Mouse (Mus musculus) MEL (cell line): ENCODE results near the gene Arhgef7. TPM values are rescaled to one million over a fixed set of nuclear protein-coding genes. Genes with fewer than 3 reads are reported as not detected.

ENCODE experiments used
- DNase-seq: peaks from one replicate; pipeline ENCODE4 v3.0.0; 2011; ENCODE audit warnings: low read depth, low spot score
- H3K27ac ChIP-seq: 2 replicates; pipeline ENCODE4 v1.5.1; 2012; ENCODE audit warnings: low read depth, mild to moderate bottlenecking, control low read depth, low read length, moderate library complexity; ENCODE audit not compliant: control insufficient read depth
- H3K27me3 ChIP-seq, 2 experiments: fragments of 150-350 bp in 1 of 2; sonication (generic) in 1 of 2; 2 replicates each; pipeline ENCODE4 v1.6.1; 2012; ENCODE audit warnings: low read length in 2 of 2, mild to moderate bottlenecking in 2 of 2, improper control_type of control experiment in 1 of 2, moderate library complexity in 1 of 2; ENCODE audit not compliant: insufficient read depth in 2 of 2, control insufficient read depth in 1 of 2
- H3K36me3 ChIP-seq, 2 experiments: 2 replicates each; pipeline ENCODE4 v1.6.1; 2012 to 2014; ENCODE audit warnings: low read length in 2 of 2, improper control_type of control experiment in 1 of 2, inconsistent platforms in 1 of 2, mild to moderate bottlenecking in 1 of 2; ENCODE audit not compliant: insufficient read depth in 2 of 2, control insufficient read depth in 1 of 2
- H3K4me1 ChIP-seq, 2 experiments: fragments of 150-350 bp in 1 of 2; sonication (generic) in 1 of 2; 2 replicates each; pipeline ENCODE4 v1.6.1; 2012; ENCODE audit warnings: low read length in 2 of 2, improper control_type of control experiment in 1 of 2, mild to moderate bottlenecking in 1 of 2; ENCODE audit not compliant: insufficient read depth in 2 of 2, control insufficient read depth in 1 of 2
- H3K4me3 ChIP-seq, 2 experiments: fragments of 150-350 bp in 1 of 2; sonication (generic) in 1 of 2; 2 replicates each; pipeline ENCODE4 v1.5.1; 2012; ENCODE audit warnings: low read depth in 2 of 2, low read length in 2 of 2, mild to moderate bottlenecking in 2 of 2, moderate library complexity in 2 of 2, control low read depth in 1 of 2, improper control_type of control experiment in 1 of 2; ENCODE audit not compliant: control insufficient read depth in 1 of 2, insufficient read depth in 1 of 2
- H3K79me2 ChIP-seq: 2 replicates; pipeline ENCODE4 v1.6.1; 2012; ENCODE audit warnings: mild to moderate bottlenecking, low read length, moderate library complexity; ENCODE audit not compliant: control insufficient read depth, poor library complexity, insufficient read depth
- H3K9ac ChIP-seq: 2 replicates; pipeline ENCODE4 v1.6.1; 2012; ENCODE audit warnings: low read depth, mild to moderate bottlenecking, control low read depth, low read length, moderate library complexity; ENCODE audit not compliant: control insufficient read depth, poor library complexity, severe bottlenecking
- H3K9me3 ChIP-seq: fragments of 150-350 bp; sonication (generic); replicated peaks from 2 replicates; pipeline ENCODE4 v1.6.1; 2012; ENCODE audit warnings: mild to moderate bottlenecking, low read length, improper control_type of control experiment, moderate library complexity; ENCODE audit not compliant: insufficient read depth
- BHLHE40 ChIP-seq: IDR thresholded peaks from 2 replicates; pipeline ENCODE4 v1.6.1; 2012; ENCODE audit warnings: low read depth, mild to moderate bottlenecking, inconsistent platforms, low read length, improper control_type of control experiment, borderline replicate concordance
- CHD2 ChIP-seq: IDR thresholded peaks from 2 replicates; pipeline ENCODE4 v1.6.1; 2011; ENCODE audit warnings: low read length, improper control_type of control experiment
- E2F4 ChIP-seq: IDR thresholded peaks from 2 replicates; pipeline ENCODE4 v1.6.1; 2011; ENCODE audit warnings: low read depth, low read length, improper control_type of control experiment, borderline replicate concordance
- ELF1 ChIP-seq: IDR thresholded peaks from 2 replicates; pipeline ENCODE4 v1.6.1; 2014; ENCODE audit warnings: low read depth, mild to moderate bottlenecking, inconsistent platforms, low read length, improper control_type of control experiment, moderate library complexity
- EP300 ChIP-seq, 2 experiments: IDR thresholded peaks; 2 replicates each; pipeline ENCODE4 v1.6.1; 2011; ENCODE audit warnings: improper control_type of control experiment in 2 of 2, low read length in 2 of 2, low read depth in 1 of 2, mild to moderate bottlenecking in 1 of 2
- GABPA ChIP-seq: IDR thresholded peaks from 2 replicates; pipeline ENCODE4 v1.6.1; 2012; ENCODE audit warnings: low read depth, mild to moderate bottlenecking, inconsistent platforms, low read length, improper control_type of control experiment, moderate library complexity
- GATA1 ChIP-seq: IDR thresholded peaks from 2 replicates; pipeline ENCODE4 v1.6.1; 2011; ENCODE audit warnings: low read depth, low read length, improper control_type of control experiment
- JUND ChIP-seq: IDR thresholded peaks from 2 replicates; pipeline ENCODE4 v1.6.1; 2011; ENCODE audit warnings: low read depth, mild to moderate bottlenecking, improper control_type of control experiment, low read length
- KAT2A ChIP-seq: conservative IDR thresholded peaks from 2 replicates; pipeline ENCODE4 v1.6.1; 2012; ENCODE audit warnings: low read depth, low read length, improper control_type of control experiment, inconsistent platforms
- MAFK ChIP-seq: IDR thresholded peaks from 2 replicates; pipeline ENCODE4 v1.6.1; 2011; ENCODE audit warnings: low read depth, mild to moderate bottlenecking, low read length, improper control_type of control experiment, borderline replicate concordance
- MAX ChIP-seq: IDR thresholded peaks from 2 replicates; pipeline ENCODE4 v1.6.1; 2011; ENCODE audit warnings: low read length, improper control_type of control experiment
- MAZ ChIP-seq: IDR thresholded peaks from 2 replicates; pipeline ENCODE4 v1.6.1; 2012; ENCODE audit warnings: low read depth, mild to moderate bottlenecking, inconsistent platforms, low read length, improper control_type of control experiment
- MEF2A ChIP-seq: IDR thresholded peaks from 2 replicates; pipeline ENCODE4 v1.6.1; 2014; ENCODE audit warnings: low read depth, mild to moderate bottlenecking, inconsistent platforms, low read length, improper control_type of control experiment; ENCODE audit not compliant: poor library complexity, insufficient replicate concordance, severe bottlenecking; ENCODE audit errors: extremely low read depth
- MXI1 ChIP-seq: IDR thresholded peaks from 2 replicates; pipeline ENCODE4 v1.6.1; 2011; ENCODE audit warnings: mild to moderate bottlenecking, low read depth, low read length, improper control_type of control experiment
- POLR2A ChIP-seq, 2 experiments: IDR thresholded peaks; 2 replicates each; pipeline ENCODE4 v1.6.1; 2011 to 2012; ENCODE audit warnings: low read length in 2 of 2, mild to moderate bottlenecking in 2 of 2, control low read depth in 1 of 2, improper control_type of control experiment in 1 of 2, low read depth in 1 of 2, moderate library complexity in 1 of 2; ENCODE audit not compliant: control insufficient read depth in 1 of 2, insufficient read depth in 1 of 2, poor library complexity in 1 of 2
- POLR2AphosphoS2 ChIP-seq: IDR thresholded peaks from 2 replicates; pipeline ENCODE4 v1.6.1; 2011; ENCODE audit warnings: low read length, improper control_type of control experiment
- POLR2AphosphoS5 ChIP-seq: IDR thresholded peaks from 2 replicates; pipeline ENCODE4 v1.6.1; 2012; ENCODE audit warnings: low read depth, borderline replicate concordance, mild to moderate bottlenecking, inconsistent platforms, low read length, moderate library complexity, mixed read lengths
- RAD21 ChIP-seq: IDR thresholded peaks from 2 replicates; pipeline ENCODE4 v1.6.1; 2011; ENCODE audit warnings: mild to moderate bottlenecking, low read depth, low read length, improper control_type of control experiment
- SIN3A ChIP-seq: IDR thresholded peaks from 2 replicates; pipeline ENCODE4 v1.6.1; 2012; ENCODE audit warnings: low read length, improper control_type of control experiment, inconsistent platforms
- SMC3 ChIP-seq: IDR thresholded peaks from 2 replicates; pipeline ENCODE4 v1.6.1; 2011; ENCODE audit warnings: low read depth, low read length, improper control_type of control experiment
- TAL1 ChIP-seq: IDR thresholded peaks from 2 replicates; pipeline ENCODE4 v1.6.1; 2012; ENCODE audit warnings: mild to moderate bottlenecking, inconsistent platforms, low read length, moderate library complexity, mixed read lengths
- TBP ChIP-seq: IDR thresholded peaks from 2 replicates; pipeline ENCODE4 v1.8.0; 2011; ENCODE audit warnings: low read depth, low read length, improper control_type of control experiment
- TCF12 ChIP-seq: IDR thresholded peaks from 2 replicates; pipeline ENCODE4 v1.6.1; 2014; ENCODE audit warnings: low read depth, mild to moderate bottlenecking, inconsistent platforms, low read length, improper control_type of control experiment, moderate library complexity
- USF1 ChIP-seq: IDR thresholded peaks from 2 replicates; pipeline ENCODE4 v1.6.1; 2014; ENCODE audit warnings: low read depth, mild to moderate bottlenecking, inconsistent platforms, low read length, improper control_type of control experiment, moderate library complexity
- USF2 ChIP-seq, 2 experiments: IDR thresholded peaks; 2 replicates each; pipeline ENCODE4 v1.6.1; 2011 to 2012; ENCODE audit warnings: improper control_type of control experiment in 2 of 2, low read length in 2 of 2, borderline replicate concordance in 1 of 2, inconsistent platforms in 1 of 2, low read depth in 1 of 2, mild to moderate bottlenecking in 1 of 2; ENCODE audit not compliant: insufficient read depth in 1 of 2
- ZC3H11A ChIP-seq: IDR thresholded peaks from 2 replicates; pipeline ENCODE4 v1.6.1; 2012; ENCODE audit warnings: low read depth, mild to moderate bottlenecking, inconsistent platforms, low read length, improper control_type of control experiment
- ZKSCAN1 ChIP-seq: IDR thresholded peaks from 2 replicates; pipeline ENCODE4 v1.6.1; 2012; ENCODE audit warnings: low read depth, mild to moderate bottlenecking, inconsistent platforms, low read length, improper control_type of control experiment, moderate library complexity
- ZMIZ1 ChIP-seq: IDR thresholded peaks from 2 replicates; pipeline ENCODE4 v1.6.1; 2012; ENCODE audit warnings: low read depth, mild to moderate bottlenecking, inconsistent platforms, low read length, improper control_type of control experiment, moderate library complexity
- ZNF384 ChIP-seq: IDR thresholded peaks from 2 replicates; pipeline ENCODE4 v1.6.1; 2012; ENCODE audit warnings: low read depth, mild to moderate bottlenecking, inconsistent platforms, low read length, improper control_type of control experiment
- polyA plus RNA-seq, 2 experiments: library from polyadenylated mRNA; stranded (reverse) in 1 of 2; unstranded in 1 of 2; fragments of >175 nt in 1 of 2; fragments of >200 nt in 1 of 2; gene quantifications; 2 replicates each; pipeline versions ENCODE4 v1.2.1 to v1.2.4; 2012; ENCODE audit warnings: low replicate concordance in 2 of 2, low read depth in 1 of 2; ENCODE audit not compliant: insufficient read length in 2 of 2, insufficient read depth in 1 of 2, missing spikeins in 1 of 2
- total RNA-seq: library from RNA; depleted of rRNA; stranded (reverse); fragments of 300-350 nt; gene quantifications from 2 replicates; pipeline ENCODE4 v1.2.3, GENCODE M21; 2012

Gene Arhgef7
- total and polyA plus RNA-seq, 3 experiments: 21.0 to 36.8 TPM; not detected in 1

- Histone ChIP-seq H3K9me3 (no peaks in the 10 kb centered on the region), H3K79me2 (no peaks in the 10 kb centered on the region), H3K4me1 (peaks cover 0 to 12% of the 10 kb centered on the region in 2 experiments; a peak in 3 of 4 replicates), H3K27ac (no peak overlapping the region), H3K36me3 (peaks cover 0 to 8% of the 10 kb centered on the region in 2 experiments; a peak in 2 of 4 replicates), H3K27me3 (no peaks in the 10 kb centered on the region), H3K4me3 (no peak overlapping the region), H3K9ac (no peak overlapping the region)
- no peak for TF ChIP-seq JUND
- no peak for TF ChIP-seq ELF1
- TF ChIP-seq KAT2A: no peak
- TF ChIP-seq POLR2A (IDR thresholded peaks at IDR 0.05; ENCODE audit: control insufficient read depth in 1 of 2, insufficient read depth in 1 of 2, low read depth in 1 of 2, low read length in 2 of 2, poor library complexity in 1 of 2): no peak
- TF ChIP-seq MAFK: no peak
- no peak for TF ChIP-seq POLR2AphosphoS2
- TF ChIP-seq SIN3A: no peak
- no peak for TF ChIP-seq MAX
- TF ChIP-seq ZKSCAN1: no peak
- TF ChIP-seq TCF12: no peak
- no peak for TF ChIP-seq E2F4
- no peak for TF ChIP-seq MEF2A
- DNase-seq: no peak
These were observed 28.0 kb upstream of the Arhgef7 start for GRCm38 (mm10) chr8:11699442-11700001.

GRCm38 (mm10) chr8:11700060-11701032, 27.2 kb upstream of the Arhgef7 start:
- Histone ChIP-seq H3K9ac (no peak overlapping the region), H3K9me3 (no peaks in the 10 kb centered on the region), H3K4me1 (peaks cover 0 to 12% of the 10 kb centered on the region in 2 experiments; a peak in 3 of 4 replicates), H3K27ac (no peak overlapping the region), H3K4me3 (no peak overlapping the region), H3K36me3 (peaks cover 0 to 8% of the 10 kb centered on the region in 2 experiments; a peak in 2 of 4 replicates), H3K79me2 (no peaks in the 10 kb centered on the region), H3K27me3 (no peaks in the 10 kb centered on the region)
- peak; percentile 75 for DNase-seq
- no peak for TF ChIP-seq POLR2A (IDR thresholded peaks at IDR 0.05; ENCODE audit: control insufficient read depth in 1 of 2, insufficient read depth in 1 of 2, low read depth in 1 of 2, low read length in 2 of 2, poor library complexity in 1 of 2)
- TF ChIP-seq MXI1: no peak
- no peak for TF ChIP-seq CHD2
- peak; percentile 76 for TF ChIP-seq ZC3H11A
- TF ChIP-seq RAD21: peak; percentile 95
- TF ChIP-seq USF2 (IDR thresholded peaks at IDR 0.05; ENCODE audit: borderline replicate concordance in 1 of 2, insufficient read depth in 1 of 2, low read depth in 1 of 2, low read length in 2 of 2): no peak
- TF ChIP-seq E2F4: no peak
- no peak for TF ChIP-seq POLR2AphosphoS5
- no peak for TF ChIP-seq TBP
- TF ChIP-seq ELF1: no peak
- TF ChIP-seq ZNF384: no peak
- TF ChIP-seq GABPA: no peak
- no peak for TF ChIP-seq ZMIZ1
- TF ChIP-seq MAZ: no peak
- peak; percentile 88 for TF ChIP-seq SMC3
- TF ChIP-seq USF1: no peak
- TF ChIP-seq EP300 (IDR thresholded peaks at IDR 0.05; ENCODE audit: low read depth in 1 of 2, low read length in 2 of 2): no peak
- no peak; the same call in 1 of the 2 replicates for TF ChIP-seq SIN3A
- TF ChIP-seq BHLHE40: no peak
- no peak for TF ChIP-seq TAL1
- no peak for TF ChIP-seq GATA1
